Mouse (Mus musculus) liver, adult 2 months (tissue): ENCODE data around the gene Stard5.

Source experiments
- CTCF ChIP-seq: fragments of 200-500 bp; IDR thresholded peaks from 2 replicates; pipeline ENCODE4 v1.5.1; 2011; ENCODE audit warnings: low read depth, low read length, control low read depth
- POLR2A ChIP-seq: fragments of 200-500 bp; IDR thresholded peaks from 2 replicates; pipeline ENCODE4 v1.6.1; 2011; ENCODE audit warnings: low read length, control low read depth; ENCODE audit not compliant: insufficient read depth; ENCODE audit errors: extremely low read depth

- TF ChIP-seq CTCF (no peak), POLR2A (no peak)
Observed at GRCm38 (mm10) chr7:83597063-83597462, 34.7 kb upstream of the Stard5 start.
